ENCODE assay signal across 17 mouse cellular contexts in genomic region chr16:36199226-36199625, GRCm38 (mm10). TPM values are rescaled to one million over a fixed set of nuclear protein-coding genes. Genes with fewer than 3 reads are reported as not detected.
A peak's percentile ranks its signal among the peaks of the same experiment; 100 is the strongest.
DNase-seq lines count a peak whose midpoint lies in the region; ATAC-seq and TF ChIP-seq lines count a peak whose summit lies in the region.
"Had no signal": no experiment of that assay in that cellular context is flagged by ENCODE, and none has a peak within 500 bp of the region (broad histone marks: within the 10 kb centered on the region; RNA-seq: fewer than 3 reads in every experiment).

No protein-coding gene starts in this region.

- DNase-seq in hindbrain, postnatal 0 days (ENCODE audit: low spot score): no peak
- peak; percentile 10 for DNase-seq in retina, embryonic 14.5 days (ENCODE audit: low spot score)
- no peak for DNase-seq in urinary bladder, adult 2 months (ENCODE audit: low spot score)
- no peak for DNase-seq in gastrocnemius, postnatal 14 days
- DNase-seq in heart, embryonic 10.5 days (ENCODE audit: low spot score): no peak
- DNase-seq: adrenal gland, postnatal 25 days; kidney, adult 11 months; spleen, adult 18-20 months had no signal

- intact Hi-C loops in gastrocnemius, postnatal 14 days (cut with DNase I; ENCODE audit: low total_unique reads): no loop called here

- 0 out of 2 replicates have a peak, but pooled peaks cover 4% of the 10 kb centered on the region for H3K9me3 ChIP-seq in heart, embryonic 12.5 days (replicated peaks)
- no peaks in the 10 kb centered on the region for H3K9me3 ChIP-seq in heart, embryonic 11.5 days (replicated peaks; ENCODE audit: control insufficient read depth, low read length)
- H3K9me3 ChIP-seq in embryonic facial prominence, embryonic 13.5 days: no peaks in the 10 kb centered on the region
- no peaks in the 10 kb centered on the region for H3K9me3 ChIP-seq in hindbrain, postnatal 0 days (ENCODE audit: low read length)
- no peaks in the 10 kb centered on the region for H3K9me3 ChIP-seq in heart, embryonic 10.5 days
- H3K9me3 ChIP-seq: liver, embryonic 15.5 days had no signal

- WGBS in heart, embryonic 12.5 days: 62% methylated on average over 19 of the region's 19 CpGs
- WGBS in heart, embryonic 11.5 days (ENCODE audit: insufficient replicate concordance): 55% methylated on average over 19 of the region's 19 CpGs
- 45% methylated on average over 19 of the region's 19 CpGs for WGBS in embryonic facial prominence, embryonic 13.5 days
- 37% methylated on average over 19 of the region's 19 CpGs for WGBS in hindbrain, postnatal 0 days
- WGBS in heart, embryonic 10.5 days: 55% methylated on average over 19 of the region's 19 CpGs

- H3K9ac ChIP-seq in heart, embryonic 12.5 days: no peak overlapping the region
- no peak overlapping the region for H3K9ac ChIP-seq in heart, embryonic 11.5 days (ENCODE audit: low read depth, low read length)
- no peak overlapping the region for H3K9ac ChIP-seq in embryonic facial prominence, embryonic 13.5 days
- H3K9ac ChIP-seq in hindbrain, postnatal 0 days (replicated peaks; ENCODE audit: low read length): no peak overlapping the region
- H3K9ac ChIP-seq: liver, embryonic 15.5 days had no signal

- H3K4me2 ChIP-seq in heart, embryonic 12.5 days: 0 out of 2 replicates have a peak overlapping the region, but pooled peaks have one; percentile 12
- no peak overlapping the region for H3K4me2 ChIP-seq in heart, embryonic 11.5 days
- H3K4me2 ChIP-seq in embryonic facial prominence, embryonic 13.5 days: peak overlapping the region; percentile 44
- peak overlapping the region; percentile 31; the same call in 1 of the 2 replicates for H3K4me2 ChIP-seq in hindbrain, postnatal 0 days (ENCODE audit: low read depth, low read length)
- H3K4me2 ChIP-seq: liver, embryonic 15.5 days had no signal

- ATAC-seq in heart, embryonic 12.5 days (ENCODE audit: insufficient number of reproducible peaks, low FRiP score): no peak
- no peak for ATAC-seq in heart, embryonic 11.5 days (replicated peaks; ENCODE audit: insufficient number of reproducible peaks, low FRiP score, low TSS enrichment)
- ATAC-seq in embryonic facial prominence, embryonic 13.5 days (ENCODE audit: insufficient number of reproducible peaks, insufficient read depth, low FRiP score, low TSS enrichment, low read depth): no peak
- ATAC-seq in hindbrain, postnatal 0 days: no peak

- no peaks in the 10 kb centered on the region for H3K27me3 ChIP-seq in heart, embryonic 12.5 days (replicated peaks)
- no peaks in the 10 kb centered on the region for H3K27me3 ChIP-seq in heart, embryonic 11.5 days (ENCODE audit: control insufficient read depth, insufficient read depth, low read length)
- H3K27me3 ChIP-seq in embryonic facial prominence, embryonic 13.5 days: no peaks in the 10 kb centered on the region
- H3K27me3 ChIP-seq in hindbrain, postnatal 0 days (ENCODE audit: insufficient read depth, low read length): no peaks in the 10 kb centered on the region
- H3K27me3 ChIP-seq in heart, embryonic 10.5 days (ENCODE audit: insufficient read depth, poor library complexity, severe bottlenecking): no peaks in the 10 kb centered on the region
- H3K27me3 ChIP-seq: liver, embryonic 15.5 days had no signal

- H3K36me3 ChIP-seq in heart, embryonic 12.5 days: no peaks in the 10 kb centered on the region
- H3K36me3 ChIP-seq in heart, embryonic 11.5 days (ENCODE audit: control insufficient read depth, insufficient read depth, low read length): no peaks in the 10 kb centered on the region
- H3K36me3 ChIP-seq in embryonic facial prominence, embryonic 13.5 days: no peaks in the 10 kb centered on the region
- no peaks in the 10 kb centered on the region for H3K36me3 ChIP-seq in hindbrain, postnatal 0 days (ENCODE audit: insufficient read depth, low read length)
- H3K36me3 ChIP-seq in heart, embryonic 10.5 days: no peaks in the 10 kb centered on the region
- H3K36me3 ChIP-seq: liver, embryonic 15.5 days had no signal

- H3K4me1 ChIP-seq in heart, embryonic 12.5 days (replicated peaks): no peaks in the 10 kb centered on the region
- H3K4me1 ChIP-seq in heart, embryonic 11.5 days (ENCODE audit: control insufficient read depth, insufficient read depth, low read length): no peaks in the 10 kb centered on the region
- no peaks in the 10 kb centered on the region for H3K4me1 ChIP-seq in embryonic facial prominence, embryonic 13.5 days
- H3K4me1 ChIP-seq in hindbrain, postnatal 0 days (ENCODE audit: insufficient read depth, low read length): no peaks in the 10 kb centered on the region
- H3K4me1 ChIP-seq in heart, embryonic 10.5 days: 0 out of 2 replicates have a peak, but pooled peaks cover 2% of the 10 kb centered on the region
- H3K4me1 ChIP-seq: liver, embryonic 15.5 days had no signal

- no peak for TF ChIP-seq CTCF in hindbrain, postnatal 0 days (IDR thresholded peaks at IDR 0.05; ENCODE audit: low read depth)

- H3K4me3 ChIP-seq in heart, embryonic 12.5 days: no peak overlapping the region
- H3K4me3 ChIP-seq in heart, embryonic 11.5 days (ENCODE audit: low read depth, low read length): no peak overlapping the region
- no peak overlapping the region for H3K4me3 ChIP-seq in embryonic facial prominence, embryonic 13.5 days
- no peak overlapping the region for H3K4me3 ChIP-seq in hindbrain, postnatal 0 days (ENCODE audit: low read length)
- no peak overlapping the region for H3K4me3 ChIP-seq in heart, embryonic 10.5 days
- H3K4me3 ChIP-seq: liver, embryonic 15.5 days had no signal

- no peak overlapping the region for H3K27ac ChIP-seq in heart, embryonic 12.5 days (ENCODE audit: poor library complexity, severe bottlenecking)
- H3K27ac ChIP-seq in heart, embryonic 11.5 days (ENCODE audit: low read depth, low read length): no peak overlapping the region
- no peak overlapping the region for H3K27ac ChIP-seq in embryonic facial prominence, embryonic 13.5 days
- no peak overlapping the region for H3K27ac ChIP-seq in hindbrain, postnatal 0 days
- H3K27ac ChIP-seq in heart, embryonic 10.5 days: no peak overlapping the region
- H3K27ac ChIP-seq: liver, embryonic 15.5 days had no signal

RNA-seq across cellular contexts. Expression of gene Gm5416, which starts 11.0 kb away (rescaled TPM):
- polyA plus RNA-seq in heart, embryonic 12.5 days (2016; fragmentation: Nextera tagmentation; extraction: Ambion mirVana): not detected in 2 replicates
- polyA plus RNA-seq in heart, embryonic 11.5 days (2014; fragmentation: Nextera tagmentation; extraction: Ambion mirVana): not detected in 2 replicates
- polyA plus RNA-seq in embryonic facial prominence, embryonic 13.5 days (2015; fragmentation: Nextera tagmentation; extraction: Ambion mirVana): not detected in 2 replicates
- total RNA-seq in hindbrain, postnatal 0 days (2014; rRNA removed): not detected in 2 replicates
- polyA plus RNA-seq in hindbrain, postnatal 0 days (2015; fragmentation: Nextera tagmentation; extraction: Ambion mirVana): not detected in 2 replicates
- not detected in 2 replicates for polyA plus RNA-seq in urinary bladder, adult 2 months (2012; rRNA removed)
- not detected for total RNA-seq in gastrocnemius, postnatal 14 days (2021)
- polyA plus RNA-seq in heart, embryonic 10.5 days (2016; fragmentation: Nextera tagmentation; extraction: Ambion mirVana): not detected in 2 replicates
- total RNA-seq: adrenal gland, postnatal 25 days; ES-E14; left cerebral cortex, postnatal 10 days had no signal
- polyA plus RNA-seq: gonadal fat pad, adult 2 months; large intestine, adult 2 months had no signal

RNA-seq across cellular contexts. Expression of gene Gm5483, which starts 15.2 kb away (rescaled TPM):
- 1.2 TPM in 1 of 2 replicates, not detected in the other for polyA plus RNA-seq in heart, embryonic 12.5 days (2016; fragmentation: Nextera tagmentation; extraction: Ambion mirVana)
- not detected in 2 replicates for polyA plus RNA-seq in heart, embryonic 11.5 days (2014; fragmentation: Nextera tagmentation; extraction: Ambion mirVana)
- 0.80 and 1.3 TPM in 2 replicates for polyA plus RNA-seq in embryonic facial prominence, embryonic 13.5 days (2015; fragmentation: Nextera tagmentation; extraction: Ambion mirVana)
- not detected in 2 replicates for total RNA-seq in hindbrain, postnatal 0 days (2014; rRNA removed)
- 0.96 and 1.7 TPM in 2 replicates for polyA plus RNA-seq in hindbrain, postnatal 0 days (2015; fragmentation: Nextera tagmentation; extraction: Ambion mirVana)
- polyA plus RNA-seq in urinary bladder, adult 2 months (2012; rRNA removed): not detected in 2 replicates
- not detected for total RNA-seq in gastrocnemius, postnatal 14 days (2021)
- not detected in 2 replicates for polyA plus RNA-seq in heart, embryonic 10.5 days (2016; fragmentation: Nextera tagmentation; extraction: Ambion mirVana)
- total RNA-seq: adrenal gland, postnatal 25 days; ES-E14; left cerebral cortex, postnatal 10 days had no signal
- polyA plus RNA-seq: gonadal fat pad, adult 2 months; large intestine, adult 2 months; testis, adult 2 months had no signal

RNA-seq across cellular contexts. Expression of gene 2010005H15Rik, which starts 22.0 kb away (rescaled TPM):
- polyA plus RNA-seq in heart, embryonic 12.5 days (2016; fragmentation: Nextera tagmentation; extraction: Ambion mirVana): not detected in 2 replicates
- not detected in 2 replicates for polyA plus RNA-seq in heart, embryonic 11.5 days (2014; fragmentation: Nextera tagmentation; extraction: Ambion mirVana)
- 0.35 and 0.83 TPM in 2 replicates for polyA plus RNA-seq in embryonic facial prominence, embryonic 13.5 days (2015; fragmentation: Nextera tagmentation; extraction: Ambion mirVana)
- total RNA-seq in hindbrain, postnatal 0 days (2014; rRNA removed): not detected in 2 replicates
- 0.68 and 0.83 TPM in 2 replicates for polyA plus RNA-seq in hindbrain, postnatal 0 days (2015; fragmentation: Nextera tagmentation; extraction: Ambion mirVana)
- polyA plus RNA-seq in urinary bladder, adult 2 months (2012; rRNA removed): 0.15 TPM in 1 of 2 replicates, not detected in the other
- not detected for total RNA-seq in gastrocnemius, postnatal 14 days (2021)
- not detected in 2 replicates for polyA plus RNA-seq in heart, embryonic 10.5 days (2016; fragmentation: Nextera tagmentation; extraction: Ambion mirVana)
- total RNA-seq: ES-E14; left cerebral cortex, postnatal 10 days had no signal
- polyA plus RNA-seq: testis, adult 2 months had no signal

RNA-seq across cellular contexts. Expression of gene Stfa2l1, which starts 42.6 kb away (rescaled TPM):
- not detected in 2 replicates for polyA plus RNA-seq in heart, embryonic 12.5 days (2016; fragmentation: Nextera tagmentation; extraction: Ambion mirVana)
- not detected in 2 replicates for polyA plus RNA-seq in heart, embryonic 11.5 days (2014; fragmentation: Nextera tagmentation; extraction: Ambion mirVana)
- polyA plus RNA-seq in embryonic facial prominence, embryonic 13.5 days (2015; fragmentation: Nextera tagmentation; extraction: Ambion mirVana): 1.0 TPM in 1 of 2 replicates, not detected in the other
- total RNA-seq in hindbrain, postnatal 0 days (2014; rRNA removed): not detected in 2 replicates
- 0.84 and 1.1 TPM in 2 replicates for polyA plus RNA-seq in hindbrain, postnatal 0 days (2015; fragmentation: Nextera tagmentation; extraction: Ambion mirVana)
- not detected in 2 replicates for polyA plus RNA-seq in urinary bladder, adult 2 months (2012; rRNA removed)
- total RNA-seq in gastrocnemius, postnatal 14 days (2021): not detected
- polyA plus RNA-seq in heart, embryonic 10.5 days (2016; fragmentation: Nextera tagmentation; extraction: Ambion mirVana): not detected in 2 replicates
- total RNA-seq: adrenal gland, postnatal 25 days; ES-E14; left cerebral cortex, postnatal 10 days had no signal
- polyA plus RNA-seq: gonadal fat pad, adult 2 months; large intestine, adult 2 months had no signal
